Mouse (Mus musculus): ENCODE results near the gene Iqub. TPM values are rescaled to one million over a fixed set of nuclear protein-coding genes. Genes with fewer than 3 reads are reported as not detected.
A peak's percentile ranks its signal among the peaks of the same experiment; 100 is the strongest.

The Iqub gene
- polyA plus RNA-seq, 1 experiment from 2014 or later, result 0.80 TPM

- H3K27ac ChIP-seq, result no peak overlapping the region
- H3K9me3 ChIP-seq (replicated peaks), result 0 out of 2 replicates have a peak, but pooled peaks cover 4% of the 10 kb centered on the region
- H3K4me2 ChIP-seq, result no peak overlapping the region
- WGBS, result 89% methylated on average over 22 of the region's 22 CpGs
- no peaks in the 10 kb centered on the region for H3K4me1 ChIP-seq
- ATAC-seq, result no peak
- no peak overlapping the region for H3K4me3 ChIP-seq
- no peak overlapping the region for H3K9ac ChIP-seq
- H3K36me3 ChIP-seq (ENCODE audit: poor library complexity, severe bottlenecking), result no peaks in the 10 kb centered on the region
- H3K27me3 ChIP-seq, result no peaks in the 10 kb centered on the region
These were observed 63.6 kb downstream of the Iqub start for GRCm38 (mm10) chr6:24451026-24451821.

- no peak for ATAC-seq
- Histone ChIP-seq H3K4me3 (no peak overlapping the region), H3K27me3 (no peaks in the 10 kb centered on the region), H3K4me1 (no peaks in the 10 kb centered on the region), H3K27ac (no peak overlapping the region), H3K4me2 (no peak overlapping the region), H3K9me3 (replicated peaks) (0 out of 2 replicates have a peak, but pooled peaks cover 4% of the 10 kb centered on the region), H3K36me3 (ENCODE audit: poor library complexity, severe bottlenecking) (no peaks in the 10 kb centered on the region), H3K9ac (no peak overlapping the region)
- WGBS, result 93% methylated on average over 6 of the region's 6 CpGs
These were observed 64.6 kb downstream of the Iqub start for GRCm38 (mm10) chr6:24450241-24450640.

GRCm38 (mm10) chr6:24416056-24416455, 98.8 kb downstream of the Iqub start:
- no peak for ATAC-seq
- Histone ChIP-seq H3K4me2 (no peak overlapping the region), H3K27me3 (no peaks in the 10 kb centered on the region), H3K36me3 (ENCODE audit: poor library complexity, severe bottlenecking) (no peaks in the 10 kb centered on the region), H3K9ac (no peak overlapping the region), H3K9me3 (replicated peaks) (no peaks in the 10 kb centered on the region), H3K27ac (no peak overlapping the region), H3K4me1 (no peaks in the 10 kb centered on the region), H3K4me3 (no peak overlapping the region)
- WGBS, result 91% methylated on average over 11 of the region's 11 CpGs

GRCm38 (mm10) chr6:24415500-24415899, 99.4 kb downstream of the Iqub start:
- no peaks in the 10 kb centered on the region for H3K4me1 ChIP-seq
- H3K4me2 ChIP-seq, result no peak overlapping the region
- ATAC-seq, result no peak
- H3K36me3 ChIP-seq (ENCODE audit: poor library complexity, severe bottlenecking), result no peaks in the 10 kb centered on the region
- H3K4me3 ChIP-seq, result no peak overlapping the region
- H3K9me3 ChIP-seq (replicated peaks), result no peaks in the 10 kb centered on the region
- 86% methylated on average over 1 of the region's 1 CpGs for WGBS
- H3K9ac ChIP-seq, result no peak overlapping the region
- H3K27me3 ChIP-seq, result no peaks in the 10 kb centered on the region
- H3K27ac ChIP-seq, result no peak overlapping the region

- Histone ChIP-seq H3K9me3 (replicated peaks) (no peaks in the 10 kb centered on the region), H3K36me3 (ENCODE audit: poor library complexity, severe bottlenecking) (no peaks in the 10 kb centered on the region), H3K27me3 (no peaks in the 10 kb centered on the region), H3K27ac (no peak overlapping the region), H3K4me2 (no peak overlapping the region), H3K9ac (no peak overlapping the region), H3K4me1 (peaks cover 3% of the 10 kb centered on the region), H3K4me3 (no peak overlapping the region)
- ATAC-seq, result peak; percentile 90
- 68% methylated on average over 11 of the region's 11 CpGs for WGBS
These were observed 106.1 kb downstream of the Iqub start for GRCm38 (mm10) chr6:24408573-24409427.

GRCm38 (mm10) chr6:24407743-24408142, 107.1 kb downstream of the Iqub start:
- H3K4me2 ChIP-seq, result no peak overlapping the region
- ATAC-seq, result no peak
- H3K4me1 ChIP-seq, result peaks cover 3% of the 10 kb centered on the region
- no peak overlapping the region for H3K4me3 ChIP-seq
- no peaks in the 10 kb centered on the region for H3K27me3 ChIP-seq
- H3K36me3 ChIP-seq (ENCODE audit: poor library complexity, severe bottlenecking), result no peaks in the 10 kb centered on the region
- WGBS, result 72% methylated on average over 3 of the region's 3 CpGs
- no peaks in the 10 kb centered on the region for H3K9me3 ChIP-seq (replicated peaks)
- no peak overlapping the region for H3K9ac ChIP-seq
- no peak overlapping the region for H3K27ac ChIP-seq

- Histone ChIP-seq H3K4me2 (no peak overlapping the region), H3K9ac (no peak overlapping the region)
- peak; percentile 89; the same call in 1 of the 2 replicates for ATAC-seq
These were observed 117.6 kb downstream of the Iqub start for GRCm38 (mm10) chr6:24397237-24397647.

More at GRCm38 (mm10) chr6:24397237-24397647, 117.6 kb downstream of the Iqub start:
- Histone ChIP-seq H3K36me3 (ENCODE audit: poor library complexity, severe bottlenecking) (no peaks in the 10 kb centered on the region), H3K4me1 (no peaks in the 10 kb centered on the region), H3K9me3 (replicated peaks) (no peaks in the 10 kb centered on the region), H3K4me3 (no peak overlapping the region), H3K27ac (no peak overlapping the region), H3K27me3 (no peaks in the 10 kb centered on the region)
- 78% methylated on average over 4 of the region's 4 CpGs for WGBS

Other genes starting within 250 kb of the Iqub start
- gene Ndufa5, start 12.9 kb upstream of the Iqub start, polyA plus RNA-seq (2015; fragmentation: Nextera tagmentation; extraction: Ambion mirVana), result 316 and 362 TPM in 2 replicates
- not detected in 2 replicates for gene Asb15, start 13.1 kb upstream of the Iqub start, polyA plus RNA-seq (2015; fragmentation: Nextera tagmentation; extraction: Ambion mirVana)
- gene Lmod2, start 82.7 kb upstream of the Iqub start, polyA plus RNA-seq (2015; fragmentation: Nextera tagmentation; extraction: Ambion mirVana), result not detected in 2 replicates
- gene Wasl, start 149.9 kb upstream of the Iqub start, polyA plus RNA-seq (2015; fragmentation: Nextera tagmentation; extraction: Ambion mirVana), result 70.8 and 76.9 TPM in 2 replicates
- gene Hyal6, start 218.2 kb upstream of the Iqub start, polyA plus RNA-seq (2015; fragmentation: Nextera tagmentation; extraction: Ambion mirVana), result not detected in 2 replicates
- gene Hyal4, start 233.3 kb upstream of the Iqub start, polyA plus RNA-seq (2015; fragmentation: Nextera tagmentation; extraction: Ambion mirVana), result not detected in 2 replicates